Mouse (Mus musculus) left cerebral cortex, adult 8-10 months (tissue): ENCODE measurements around the gene Scn2a. TPM values are rescaled to one million over a fixed set of nuclear protein-coding genes. Genes with fewer than 3 reads are reported as not detected.

Source experiments
- DNase-seq, 2 experiments: peaks; one replicate each; pipeline ENCODE4 v3.0.0; 2022; ENCODE audit warnings: low spot score in 2 of 2
- total RNA-seq, 4 experiments: library from RNA; stranded (reverse); gene quantifications; 2 replicates each; pipeline ENCODE4 v1.2.4; 2022

Gene Scn2a
- 100 to 1,000 TPM; 257 to 319 (median 284) TPM for total RNA-seq

GRCm38 (mm10) chr2:65620556-65621166, at the start of gene Scn2a:
Gene Scn2a, plus strand, starts transcription at chr2:65620771.
- DNase-seq: peak; percentile 24 to 36

DNA sequence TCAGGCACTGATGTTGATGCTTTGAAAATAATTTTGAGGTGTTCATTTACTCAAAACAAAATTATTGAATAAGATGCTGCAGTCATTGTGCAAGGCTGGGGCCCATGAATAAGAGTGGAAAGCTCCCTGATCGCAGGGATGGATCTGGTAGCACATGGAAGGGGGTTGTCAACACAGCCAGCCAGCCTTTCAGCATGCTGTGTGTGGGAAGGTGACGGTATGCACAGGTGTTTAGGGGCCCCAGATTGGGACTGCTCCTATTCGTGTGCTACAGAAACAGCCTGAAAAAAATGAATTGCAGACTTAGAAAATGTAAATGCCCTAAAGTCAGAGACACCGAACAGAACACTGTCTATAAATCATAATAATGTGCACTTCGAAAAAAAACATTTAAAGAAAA, 32.9 kb upstream of the Scn2a start:
- peak in 1 of 2 experiments; percentile 63 for DNase-seq

DNA sequence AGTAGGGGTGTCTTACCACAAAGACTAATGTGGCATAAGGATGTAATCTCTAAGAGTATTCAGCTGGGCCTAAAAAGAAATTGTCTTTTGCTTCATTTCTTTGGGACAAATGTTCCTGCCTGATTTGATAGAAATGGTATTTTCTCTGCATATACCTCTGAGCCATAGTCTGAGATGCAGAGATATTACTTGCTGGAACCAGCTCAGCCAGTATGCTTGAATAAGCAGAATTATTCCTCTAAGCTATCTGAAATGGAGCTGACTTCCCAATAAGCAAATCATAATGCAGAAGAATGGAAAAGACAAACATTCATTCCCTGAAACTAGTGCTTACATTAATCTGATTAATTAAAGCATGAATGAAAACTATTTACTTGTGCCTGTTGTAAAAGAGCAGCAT, 12.8 kb upstream of the Scn2a start:
- no peak for DNase-seq

DNA sequence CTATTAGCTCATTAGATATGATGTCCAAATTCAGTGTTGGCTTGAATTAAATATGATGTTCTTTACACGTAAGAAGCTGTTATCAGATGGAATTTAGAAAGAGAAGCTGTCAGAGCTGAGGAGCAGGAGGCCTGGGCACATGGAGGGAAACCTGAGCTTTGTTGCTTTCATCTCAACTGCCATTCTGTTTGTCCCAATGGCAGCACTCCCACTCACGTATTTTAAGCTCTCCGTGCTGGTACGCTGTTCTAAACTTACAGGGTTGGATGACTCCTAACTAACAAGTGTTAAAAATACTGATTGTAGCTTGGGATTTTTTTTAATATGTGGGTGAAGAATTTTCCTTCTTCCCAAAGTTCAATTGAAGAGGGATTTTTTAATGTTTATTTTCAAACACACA, 8.7 kb upstream of the Scn2a start:
- DNase-seq: no peak

GRCm38 (mm10) chr2:65619781-65620180, 790 bp upstream of the Scn2a start:
- DNase-seq: no peak

GRCm38 (mm10) chr2:65621254-65621653, 683 bp downstream of the Scn2a start:
- DNase-seq: peak in 1 of 2 experiments; percentile 26

DNA sequence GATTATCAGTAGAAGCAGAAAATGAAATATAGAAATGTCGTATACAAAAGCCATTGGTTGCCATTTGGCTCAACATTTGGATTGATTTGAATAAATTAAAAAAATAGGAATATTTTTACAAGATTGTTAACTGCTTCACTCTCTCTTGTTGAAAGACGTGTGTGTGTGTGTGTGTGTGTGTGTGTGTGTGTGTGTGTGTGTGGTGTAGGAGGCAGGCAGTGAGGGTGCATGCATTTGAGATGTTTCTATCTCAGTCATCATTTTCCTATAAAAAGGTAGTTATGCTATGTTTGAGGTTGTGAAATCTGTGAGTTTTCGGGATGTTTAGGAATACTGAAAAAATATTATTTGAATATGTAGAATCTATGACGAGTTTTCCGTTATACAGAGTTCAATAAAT, 1.3 kb downstream of the Scn2a start:
- no peak for DNase-seq

- DNase-seq: no peak
Measured at GRCm38 (mm10) chr2:65652636-65653035, 32.1 kb downstream of the Scn2a start.

GRCm38 (mm10) chr2:65657031-65657430, 36.5 kb downstream of the Scn2a start:
- no peak for DNase-seq

- DNase-seq: no peak
Measured at GRCm38 (mm10) chr2:65658430-65658829, 37.9 kb downstream of the Scn2a start.

- no peak for DNase-seq
Measured at GRCm38 (mm10) chr2:65663892-65664291, 43.3 kb downstream of the Scn2a start.

DNA sequence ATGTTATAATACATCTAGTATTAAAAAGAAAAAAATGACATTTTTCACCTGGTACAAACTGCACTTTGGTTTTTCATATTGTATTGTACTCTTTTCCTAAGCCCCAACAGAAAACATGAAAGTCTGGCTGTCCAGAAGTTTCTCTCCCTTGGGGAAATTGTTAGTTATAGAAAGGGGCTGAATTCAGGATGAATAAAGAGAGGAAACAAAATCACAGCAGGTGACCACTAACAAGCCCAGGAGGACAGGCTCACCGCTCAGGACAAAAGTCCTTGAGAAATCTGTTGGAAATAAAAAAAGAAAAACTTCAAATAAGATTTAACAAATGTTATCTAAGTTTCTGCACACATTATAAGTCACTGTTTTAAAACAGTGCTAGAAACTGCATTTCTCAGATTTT, 43.9 kb downstream of the Scn2a start:
- no peak for DNase-seq

DNA sequence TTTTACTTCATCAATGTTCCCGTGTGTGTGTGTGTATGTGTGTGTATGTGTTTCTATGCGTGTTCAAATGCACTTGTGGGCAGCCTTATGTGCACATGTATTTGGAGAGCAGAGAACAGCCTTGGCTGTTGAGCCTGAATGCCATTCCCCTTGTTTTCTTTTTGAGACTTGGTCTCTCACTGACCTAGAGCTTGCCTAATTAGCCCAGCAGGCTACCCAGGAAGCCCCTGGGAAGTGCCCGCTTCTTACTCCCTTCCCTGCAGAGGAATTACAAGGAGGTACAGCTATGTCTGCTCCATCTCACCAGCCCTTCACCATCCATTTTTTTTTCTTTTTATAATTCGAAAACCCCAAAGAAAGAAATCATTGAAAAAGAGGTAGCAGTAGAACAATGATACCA, 44.6 kb downstream of the Scn2a start:
- DNase-seq: no peak

GRCm38 (mm10) chr2:65667590-65668436, 47.2 kb downstream of the Scn2a start:
- DNase-seq: no peak

DNA sequence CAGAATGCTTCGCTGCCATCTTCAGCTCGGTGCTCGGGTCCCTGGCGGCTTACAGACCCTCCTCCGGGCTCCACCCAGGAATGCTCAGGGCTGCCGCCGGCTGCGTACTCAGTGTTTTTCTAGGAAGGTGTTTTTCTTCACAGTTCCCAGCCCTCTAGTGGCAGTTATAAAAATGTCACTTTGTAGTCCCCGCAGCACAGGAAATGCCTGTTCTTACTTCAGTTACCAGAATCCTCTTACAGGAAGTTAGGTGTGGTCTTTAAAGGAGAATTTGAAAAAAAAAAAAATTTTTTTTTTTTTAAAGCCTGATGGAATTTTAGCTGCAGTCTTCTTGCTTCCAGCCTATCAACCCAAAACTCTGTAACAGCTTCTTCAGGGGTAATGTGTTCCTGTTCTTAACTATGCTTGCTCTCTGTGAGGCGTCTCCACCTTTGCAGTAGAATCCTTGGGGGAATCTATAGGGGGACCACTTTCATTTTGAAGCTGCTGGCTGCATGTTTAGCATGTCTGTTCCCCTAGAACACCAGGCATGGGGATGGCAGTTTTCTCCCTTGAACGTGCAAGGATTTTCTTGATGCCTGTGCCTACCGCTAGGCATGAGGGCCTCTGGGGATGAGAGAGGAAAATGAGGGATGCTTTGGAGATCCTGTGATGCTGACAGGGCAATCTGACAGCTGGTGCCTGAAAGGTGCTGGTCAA, 48.0 kb downstream of the Scn2a start:
- peak in 1 of 2 experiments; percentile 83 for DNase-seq

DNA sequence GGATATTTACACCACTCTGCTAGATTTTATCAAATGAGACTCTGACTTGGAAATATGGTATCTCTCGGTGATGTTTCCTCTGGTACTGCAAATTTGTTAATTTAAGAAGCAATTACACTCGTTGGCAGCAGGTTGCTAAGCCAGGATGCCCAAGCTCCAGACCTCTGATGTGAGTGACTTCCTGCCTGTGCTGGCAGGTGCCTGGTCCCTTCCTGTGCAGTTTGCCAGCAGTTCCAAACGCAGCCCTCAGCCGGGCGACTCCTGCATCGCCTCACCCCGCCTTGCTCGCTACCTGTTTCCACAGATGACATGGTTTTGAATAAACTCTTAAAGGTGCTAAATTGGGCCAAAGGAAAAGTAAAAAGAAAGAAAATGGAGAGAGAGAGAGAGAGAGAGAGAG, 49.0 kb downstream of the Scn2a start:
- DNase-seq: peak in 1 of 2 experiments; percentile 35

DNA sequence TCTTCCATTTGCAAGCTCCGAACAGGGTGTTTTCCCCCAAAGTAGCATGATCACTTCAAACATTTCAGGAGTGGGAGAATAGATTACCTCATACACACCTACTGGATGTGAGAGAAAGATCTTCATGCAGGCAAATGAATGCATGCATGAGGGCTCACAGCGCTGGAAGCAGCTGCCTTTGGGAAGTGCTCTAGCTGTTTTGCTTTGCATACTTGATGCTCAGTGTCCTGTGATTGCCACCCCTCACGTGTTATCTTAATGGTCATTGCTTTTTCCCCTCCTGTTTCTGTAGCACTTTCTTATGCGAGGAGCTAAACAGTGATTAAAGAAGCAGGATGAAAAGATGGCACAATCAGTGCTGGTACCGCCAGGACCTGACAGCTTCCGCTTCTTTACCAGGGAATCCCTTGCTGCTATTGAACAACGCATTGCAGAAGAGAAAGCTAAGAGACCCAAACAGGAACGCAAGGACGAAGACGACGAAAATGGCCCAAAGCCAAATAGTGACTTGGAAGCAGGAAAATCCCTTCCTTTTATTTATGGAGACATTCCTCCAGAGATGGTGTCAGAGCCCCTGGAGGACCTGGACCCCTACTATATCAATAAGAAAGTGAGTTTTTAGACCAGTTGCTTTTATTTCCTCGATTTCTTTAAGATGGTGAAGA, 49.7 kb downstream of the Scn2a start:
- DNase-seq: no peak

DNA sequence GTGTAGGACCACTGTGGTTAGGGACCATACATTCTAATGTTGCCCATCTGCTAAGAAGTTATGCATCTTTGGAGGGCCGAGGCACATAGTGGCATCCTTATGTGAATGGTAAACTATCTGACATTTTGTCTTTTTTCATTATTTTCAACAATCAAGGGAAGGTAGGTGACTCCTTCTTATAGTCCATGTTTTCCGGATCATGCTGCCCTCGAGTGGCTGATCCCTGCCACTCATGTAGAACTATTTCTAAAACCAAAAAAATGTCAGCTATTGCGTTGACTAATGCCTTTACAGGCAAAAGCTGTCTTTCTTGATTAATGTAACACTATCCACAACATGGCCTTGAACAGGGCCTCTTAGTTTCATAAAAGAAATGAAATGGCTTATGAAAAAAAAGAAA, 59.0 kb downstream of the Scn2a start:
- no peak for DNase-seq

- DNase-seq: peak in 1 of 2 experiments; percentile 24
Measured at GRCm38 (mm10) chr2:65685151-65685550, 64.6 kb downstream of the Scn2a start.

- peak in 1 of 2 experiments; percentile 84 for DNase-seq
Measured at GRCm38 (mm10) chr2:65690456-65691184, 70.0 kb downstream of the Scn2a start.

DNA sequence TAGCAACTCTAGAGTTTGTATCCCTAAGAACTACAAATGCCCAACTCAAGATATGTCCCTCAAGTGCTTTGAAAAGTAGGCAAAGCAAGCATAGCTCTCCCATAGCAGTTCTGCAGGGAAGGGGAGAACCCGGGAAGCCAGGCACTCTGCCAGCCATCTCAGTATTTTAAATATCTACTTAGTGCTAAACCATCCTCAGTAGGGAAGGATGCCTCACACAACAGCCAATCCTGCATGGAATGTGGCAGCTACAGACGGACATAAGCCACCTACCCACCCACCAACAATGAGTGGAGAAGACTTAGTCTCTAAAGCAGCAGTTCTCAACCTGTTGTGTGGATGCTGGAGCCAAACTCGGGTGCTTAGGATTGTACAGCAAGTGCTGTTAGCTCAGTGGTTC, 73.9 kb downstream of the Scn2a start:
- no peak for DNase-seq
